Mouse (Mus musculus): Measurements from ENCODE around the gene Dclk2. TPM values are rescaled to one million over a fixed set of nuclear protein-coding genes. Genes with fewer than 3 reads are reported as not detected.

Gene Dclk2
- polyA plus RNA-seq, 1 experiment from 2014 or later = 6.8 TPM

GRCm38 (mm10) chr3:86745769-86746512, 174.7 kb downstream of the Dclk2 start:
- no peaks in the 10 kb centered on the region for H3K36me3 ChIP-seq
- H3K9ac ChIP-seq = no peak overlapping the region
- no peaks in the 10 kb centered on the region for H3K27me3 ChIP-seq
- H3K9me3 ChIP-seq = no peaks in the 10 kb centered on the region
- no peak overlapping the region for H3K4me2 ChIP-seq
- H3K27ac ChIP-seq = no peak overlapping the region
- no peaks in the 10 kb centered on the region for H3K4me1 ChIP-seq
- H3K4me3 ChIP-seq = no peak overlapping the region
- ATAC-seq (ENCODE audit: borderline replicate concordance, extremely low read depth, low FRiP score, low TSS enrichment) = no peak
- WGBS = 78% methylated on average over 10 of the region's 10 CpGs

- no peak overlapping the region for H3K27ac ChIP-seq
- no peaks in the 10 kb centered on the region for H3K27me3 ChIP-seq
- no peaks in the 10 kb centered on the region for H3K4me1 ChIP-seq
- H3K9ac ChIP-seq = no peak overlapping the region
- no peak for ATAC-seq (ENCODE audit: borderline replicate concordance, extremely low read depth, low FRiP score, low TSS enrichment)
- no peaks in the 10 kb centered on the region for H3K9me3 ChIP-seq
- H3K4me3 ChIP-seq = no peak overlapping the region
- WGBS = 71% methylated on average over 4 of the region's 4 CpGs
- H3K4me2 ChIP-seq = no peak overlapping the region
- no peaks in the 10 kb centered on the region for H3K36me3 ChIP-seq
Measured at GRCm38 (mm10) chr3:86745348-86745747, 175.3 kb downstream of the Dclk2 start.

- Histone ChIP-seq H3K4me3 (no peak overlapping the region), H3K9ac (no peak overlapping the region), H3K4me2 (no peak overlapping the region), H3K9me3 (no peaks in the 10 kb centered on the region), H3K27ac (no peak overlapping the region), H3K36me3 (no peaks in the 10 kb centered on the region), H3K27me3 (no peaks in the 10 kb centered on the region), H3K4me1 (no peaks in the 10 kb centered on the region)
- 89% methylated on average over 4 of the region's 4 CpGs for WGBS
- no peak for ATAC-seq (ENCODE audit: borderline replicate concordance, extremely low read depth, low FRiP score, low TSS enrichment)
Measured at GRCm38 (mm10) chr3:86739745-86740144, 180.9 kb downstream of the Dclk2 start.

GRCm38 (mm10) chr3:86738831-86739230, 181.8 kb downstream of the Dclk2 start:
- H3K36me3 ChIP-seq = no peaks in the 10 kb centered on the region
- no peaks in the 10 kb centered on the region for H3K9me3 ChIP-seq
- H3K27me3 ChIP-seq = no peaks in the 10 kb centered on the region
- no peak for ATAC-seq (ENCODE audit: borderline replicate concordance, extremely low read depth, low FRiP score, low TSS enrichment)
- H3K4me2 ChIP-seq = no peak overlapping the region
- H3K4me3 ChIP-seq = no peak overlapping the region
- H3K9ac ChIP-seq = no peak overlapping the region
- WGBS = 66% methylated on average over 3 of the region's 3 CpGs
- no peaks in the 10 kb centered on the region for H3K4me1 ChIP-seq
- no peak overlapping the region for H3K27ac ChIP-seq

Other genes starting within 250 kb of the Dclk2 start
- 38.4 and 40.8 TPM in 2 replicates for gene Cd1d1, start 78.6 kb upstream of the Dclk2 start, polyA plus RNA-seq (2015; fragmentation: Nextera tagmentation; extraction: Ambion mirVana)